8 mouse cellular contexts compared by ENCODE assay signal in the genomic region with DNA sequence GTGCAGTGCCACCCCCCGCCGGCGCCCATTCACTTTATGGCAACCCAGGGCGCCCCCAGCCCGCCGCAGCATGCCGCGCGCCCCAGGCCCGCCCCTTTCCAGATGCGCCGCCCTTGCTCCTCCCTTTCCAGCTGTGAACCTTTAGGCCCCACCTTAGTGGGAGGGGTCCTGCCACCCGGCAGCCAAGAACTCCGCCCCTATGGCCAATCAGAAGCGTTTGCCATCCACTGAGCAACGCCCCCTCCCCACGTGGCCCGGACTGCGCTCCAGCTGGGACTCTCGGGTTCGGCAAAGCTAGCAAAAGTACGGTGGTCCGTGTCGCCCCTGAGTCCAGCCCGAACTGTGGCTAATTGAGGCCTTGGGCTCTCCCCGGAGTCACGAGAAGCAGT. TPM values are rescaled to one million over a fixed set of nuclear protein-coding genes. Genes with fewer than 3 reads are reported as not detected.
DNase-seq lines count a peak whose midpoint lies in the region; ATAC-seq lines count a peak whose summit lies in the region.

No protein-coding gene starts in this region.

- H3K4me2 ChIP-seq in heart, embryonic 15.5 days, result peak overlapping the region; percentile 99
- peak overlapping the region; percentile 99 for H3K4me2 ChIP-seq in lung, embryonic 16.5 days (ENCODE audit: low read depth, low read length)

- H3K4me1 ChIP-seq in heart, embryonic 15.5 days (replicated peaks), result peaks cover 29% of the 10 kb centered on the region
- peaks cover 26% of the 10 kb centered on the region for H3K4me1 ChIP-seq in lung, embryonic 16.5 days (replicated peaks; ENCODE audit: control insufficient read depth, insufficient read depth, low read length)

- DNase-seq in A20 (ENCODE audit: low read depth, low spot score) (peak; percentile 93), adipocyte (ENCODE audit: low spot score) (peak; percentile 43)
- DNase-seq in kidney, postnatal 14 days, result peak; percentile 92
- peak; percentile 69 for DNase-seq in ovary, postnatal 14 days (ENCODE audit: low spot score)
- peak; percentile 49 to 50 for DNase-seq in thymus, postnatal 10 days (ENCODE audit: low spot score in 2 of 2)

- under 1% methylated on average over 27 of the region's 27 CpGs for WGBS in heart, embryonic 15.5 days
- 1% methylated on average over 26 of the region's 27 CpGs for WGBS in lung, embryonic 16.5 days

- ATAC-seq in erythroblast, adult 5-6 weeks (replicated peaks; ENCODE audit: low FRiP score, poor library complexity, severe bottlenecking), result 0 out of 2 replicates have a peak, but pooled peaks have one; percentile 11
- peak; percentile 71 for ATAC-seq in heart, embryonic 15.5 days (replicated peaks; ENCODE audit: insufficient number of reproducible peaks, insufficient read depth, low FRiP score, low read depth)
- ATAC-seq in lung, embryonic 16.5 days (ENCODE audit: low read depth), result peak; percentile 82

- H3K4me3 ChIP-seq in heart, embryonic 15.5 days, result peak overlapping the region; percentile 71
- peak overlapping the region; percentile 62 for H3K4me3 ChIP-seq in lung, embryonic 16.5 days (ENCODE audit: low read length)

- no peaks in the 10 kb centered on the region for H3K9me3 ChIP-seq in heart, embryonic 15.5 days (replicated peaks)
- no peaks in the 10 kb centered on the region for H3K9me3 ChIP-seq in lung, embryonic 16.5 days (ENCODE audit: control insufficient read depth, low read length)

- no peaks in the 10 kb centered on the region for H3K36me3 ChIP-seq in heart, embryonic 15.5 days
- no peaks in the 10 kb centered on the region for H3K36me3 ChIP-seq in lung, embryonic 16.5 days (ENCODE audit: control insufficient read depth, insufficient read depth, low read length)

- H3K9ac ChIP-seq in heart, embryonic 15.5 days, result peak overlapping the region; percentile 41
- peak overlapping the region; percentile 49 for H3K9ac ChIP-seq in lung, embryonic 16.5 days (ENCODE audit: low read length)

- no peak overlapping the region for H3K27ac ChIP-seq in heart, embryonic 15.5 days
- H3K27ac ChIP-seq in lung, embryonic 16.5 days (ENCODE audit: low read length), result no peak overlapping the region

- peaks cover 66% of the 10 kb centered on the region for H3K27me3 ChIP-seq in heart, embryonic 15.5 days
- H3K27me3 ChIP-seq in lung, embryonic 16.5 days (ENCODE audit: control insufficient read depth, insufficient read depth, low read depth, low read length), result peaks cover 68% of the 10 kb centered on the region

RNA-seq across cellular contexts. Expression of a gene that starts 0.2 kb away (rescaled TPM):
- not detected in 2 replicates for total RNA-seq in erythroblast, adult 5-6 weeks (2015; ENCODE audit: low replicate concordance)
- total RNA-seq in erythroblast, adult 5-6 weeks (2017; ENCODE audit: low replicate concordance), result not detected in 2 replicates
- polyA plus RNA-seq in heart, embryonic 15.5 days (2015; fragmentation: Nextera tagmentation; extraction: Ambion mirVana), result 0.39 and 0.48 TPM in 2 replicates
- polyA plus RNA-seq in lung, embryonic 16.5 days (2015; fragmentation: Nextera tagmentation; extraction: Ambion mirVana), result 0.55 TPM in 1 of 2 replicates, not detected in the other

RNA-seq across cellular contexts. Expression of a gene that starts 3.9 kb away (rescaled TPM):
- 22.8 and 22.9 TPM in 2 replicates for total RNA-seq in erythroblast, adult 5-6 weeks (2015; ENCODE audit: low replicate concordance)
- 18.1 and 21.0 TPM in 2 replicates for total RNA-seq in erythroblast, adult 5-6 weeks (2017; ENCODE audit: low replicate concordance)
- 41.2 and 48.2 TPM in 2 replicates for polyA plus RNA-seq in heart, embryonic 15.5 days (2015; fragmentation: Nextera tagmentation; extraction: Ambion mirVana)
- 45.5 and 47.2 TPM in 2 replicates for polyA plus RNA-seq in lung, embryonic 16.5 days (2015; fragmentation: Nextera tagmentation; extraction: Ambion mirVana)

RNA-seq across cellular contexts. Expression of a gene that starts 16.7 kb away (rescaled TPM):
- not detected in 2 replicates for total RNA-seq in erythroblast, adult 5-6 weeks (2015; ENCODE audit: low replicate concordance)
- not detected in 2 replicates for total RNA-seq in erythroblast, adult 5-6 weeks (2017; ENCODE audit: low replicate concordance)
- polyA plus RNA-seq in heart, embryonic 15.5 days (2015; fragmentation: Nextera tagmentation; extraction: Ambion mirVana), result not detected in 2 replicates
- 0.10 TPM in 1 of 2 replicates, not detected in the other for polyA plus RNA-seq in lung, embryonic 16.5 days (2015; fragmentation: Nextera tagmentation; extraction: Ambion mirVana)

Comparison
In these comparisons a context has a peak if more than half of its experiments do, and no peak if none do; other contexts are left out.
1. DNase-seq: peak in every context shown above with its lines; median percentile 93 in A20; 92 in kidney, postnatal 14 days; 69 in ovary, postnatal 14 days; 50 in thymus, postnatal 10 days; 43 in adipocyte.
2. ATAC-seq: peak in every context shown above with its lines; median percentile 82 in lung, embryonic 16.5 days; 71 in heart, embryonic 15.5 days; 11 in erythroblast, adult 5-6 weeks.